Mouse (Mus musculus) midbrain, postnatal 0 days (tissue): ENCODE data around the gene St8sia1. TPM values are rescaled to one million over a fixed set of nuclear protein-coding genes. Genes with fewer than 3 reads are reported as not detected.

Source experiments
- ATAC-seq: fragments of 200-750 bp; cut with Nextera tagmentation; 2 replicates; pipeline ENCODE4 v1.8.0; 2017; ENCODE audit warnings: moderate number of reproducible peaks, mild to moderate bottlenecking, moderate TSS enrichment, moderate library complexity; ENCODE audit not compliant: low FRiP score
- DNase-seq: peaks from one replicate; pipeline ENCODE4 v3.0.0-alpha.2; 2015; ENCODE audit warnings: low spot score
- H3K27ac ChIP-seq: fragments of 300-500 bp; sonication (generic); 2 replicates; pipeline ENCODE4 v1.5.1; 2014; ENCODE audit warnings: low read depth, mild to moderate bottlenecking, low read length, mixed read lengths
- H3K27me3 ChIP-seq: fragments of 300-500 bp; sonication (generic); 2 replicates; pipeline ENCODE4 v1.6.1; 2014; ENCODE audit warnings: low read length, control low read depth, mixed read lengths; ENCODE audit not compliant: insufficient read depth
- H3K36me3 ChIP-seq: fragments of 300-500 bp; sonication (generic); 2 replicates; pipeline ENCODE4 v1.6.1; 2014; ENCODE audit warnings: low read length, control low read depth, mixed read lengths; ENCODE audit not compliant: insufficient read depth
- H3K4me1 ChIP-seq: fragments of 300-500 bp; sonication (generic); 2 replicates; pipeline ENCODE4 v1.6.1; 2014; ENCODE audit warnings: mild to moderate bottlenecking, control low read depth, antibody characterized with exemption, low read length, mixed read lengths; ENCODE audit not compliant: insufficient read depth
- H3K4me2 ChIP-seq: fragments of 300-500 bp; sonication (generic); 2 replicates; pipeline ENCODE4 v1.6.1; 2014; ENCODE audit warnings: low read depth, mild to moderate bottlenecking, low read length, mixed read lengths; ENCODE audit not compliant: poor library complexity, severe bottlenecking
- H3K4me3 ChIP-seq: fragments of 300-500 bp; sonication (generic); 2 replicates; pipeline ENCODE4 v1.5.1; 2014; ENCODE audit warnings: low read depth, mild to moderate bottlenecking, low read length, moderate library complexity
- H3K9ac ChIP-seq: fragments of 300-500 bp; sonication (generic); replicated peaks from 2 replicates; pipeline ENCODE4 v1.6.1; 2014; ENCODE audit warnings: mild to moderate bottlenecking, low read length, moderate library complexity, mixed read lengths; ENCODE audit not compliant: poor library complexity, severe bottlenecking
- H3K9me3 ChIP-seq: fragments of 300-500 bp; sonication (generic); 2 replicates; pipeline ENCODE4 v1.6.1; 2016; ENCODE audit warnings: low read length, control low read depth
- CTCF ChIP-seq: IDR thresholded peaks from 2 replicates; pipeline ENCODE4 v1.5.1; 2016; ENCODE audit warnings: antibody characterized with exemption, mild to moderate bottlenecking
- WGBS: fragments of 180-500 bp; shearing (Covaris S2); extraction: QIAGEN DNeasy Blood & Tissue Kit; methylation state at CpG from one replicate; pipeline ENCODE4 v1.1.7; 2014; 5-methylcytosine and 5-hydroxymethylcytosine counted together
- polyA plus RNA-seq: library from polyadenylated mRNA; unstranded; fragments of >200 nt; fragmentation: Nextera tagmentation; extraction: Ambion mirVana; gene quantifications from 2 replicates; pipeline ENCODE4 v1.2.1, GENCODE M21; 2015
- total RNA-seq: library from RNA; depleted of rRNA; stranded (reverse); fragments of >200 nt; gene quantifications from 2 replicates; pipeline ENCODE4 v1.2.3, GENCODE M21; 2014

The St8sia1 gene
- total and polyA plus RNA-seq, 2 experiments from 2014 or later: 4.5 to 17.7 TPM

GRCm38 (mm10) chr6:142948955-142949357 lies 15.3 kb downstream of the St8sia1 start:
- H3K4me2 ChIP-seq: no peak overlapping the region
- peaks cover 6% of the 10 kb centered on the region for H3K4me1 ChIP-seq
- H3K36me3 ChIP-seq: no peaks in the 10 kb centered on the region
- no peak for TF ChIP-seq CTCF
- no peaks in the 10 kb centered on the region for H3K27me3 ChIP-seq
- H3K27ac ChIP-seq: no peak overlapping the region
- WGBS: 41% methylated on average over 5 of the region's 5 CpGs
- DNase-seq: peak; percentile 50
- H3K4me3 ChIP-seq: no peak overlapping the region
- ATAC-seq: peak; percentile 70
- H3K9me3 ChIP-seq: no peaks in the 10 kb centered on the region
- H3K9ac ChIP-seq: no peak overlapping the region

DNA sequence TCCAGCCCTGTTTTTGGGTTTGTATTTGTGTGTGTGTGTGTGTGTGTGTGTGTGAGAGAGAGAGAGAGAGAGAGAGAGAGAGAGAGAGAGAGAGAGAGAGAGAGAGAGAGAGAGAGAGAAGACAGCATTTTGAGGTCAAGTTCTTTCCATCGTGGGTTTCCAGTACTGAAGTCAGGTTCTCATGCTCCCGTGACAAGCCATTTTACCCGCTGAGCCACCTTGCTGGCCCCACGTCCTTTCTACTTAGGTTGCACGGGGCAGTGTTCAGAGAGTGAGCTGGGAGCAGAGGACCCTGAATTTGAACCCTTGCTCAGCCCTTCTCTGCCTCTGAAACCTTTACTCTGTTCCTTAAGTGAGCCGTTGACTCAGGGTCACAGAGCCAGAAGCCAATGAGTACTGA lies 17.2 kb downstream of the St8sia1 start:
- Histone ChIP-seq H3K36me3 (no peaks in the 10 kb centered on the region), H3K27me3 (no peaks in the 10 kb centered on the region)
- WGBS: 80% methylated on average over 6 of the region's 6 CpGs

GRCm38 (mm10) chr6:142946069-142946871 lies 18.0 kb downstream of the St8sia1 start:
- Histone ChIP-seq H3K9me3 (no peaks in the 10 kb centered on the region), H3K27me3 (no peaks in the 10 kb centered on the region), H3K9ac (no peak overlapping the region), H3K4me3 (no peak overlapping the region), H3K4me2 (no peak overlapping the region), H3K36me3 (no peaks in the 10 kb centered on the region), H3K4me1 (peaks cover 6% of the 10 kb centered on the region), H3K27ac (no peak overlapping the region)
- ATAC-seq: no peak
- no peak for DNase-seq
- TF ChIP-seq CTCF: no peak
- 77% methylated on average over 7 of the region's 8 CpGs for WGBS

More for the DNA sequence above, 17.2 kb downstream of the St8sia1 start:
- no peak for TF ChIP-seq CTCF
- no peak for DNase-seq
- peaks cover 6% of the 10 kb centered on the region for H3K4me1 ChIP-seq
- H3K9me3 ChIP-seq: no peaks in the 10 kb centered on the region
- no peak overlapping the region for H3K4me2 ChIP-seq
- no peak overlapping the region for H3K9ac ChIP-seq
- H3K4me3 ChIP-seq: no peak overlapping the region
- ATAC-seq: no peak
- H3K27ac ChIP-seq: no peak overlapping the region

DNA sequence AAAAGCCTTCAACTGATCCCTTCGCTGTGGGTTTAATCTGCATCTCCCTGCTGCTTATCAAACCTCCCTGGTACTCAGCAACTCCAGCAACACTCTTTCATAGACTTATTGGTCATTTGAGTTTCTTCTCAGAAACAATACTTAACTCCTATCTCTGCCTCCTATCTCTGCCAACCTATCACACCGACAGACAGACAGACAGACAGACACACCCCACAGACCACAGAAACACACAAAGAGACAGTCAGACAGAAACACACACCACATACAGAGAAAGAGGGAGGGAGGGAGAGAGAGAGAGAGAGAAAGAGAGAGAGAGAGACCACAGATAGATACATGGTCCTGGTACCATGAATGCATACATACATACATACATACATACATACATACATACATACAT lies 18.8 kb downstream of the St8sia1 start:
- Histone ChIP-seq H3K4me3 (no peak overlapping the region), H3K9me3 (no peaks in the 10 kb centered on the region), H3K4me1 (peaks cover 8% of the 10 kb centered on the region), H3K27ac (no peak overlapping the region), H3K9ac (no peak overlapping the region), H3K36me3 (no peaks in the 10 kb centered on the region), H3K4me2 (no peak overlapping the region), H3K27me3 (no peaks in the 10 kb centered on the region)
- no peak for ATAC-seq
- DNase-seq: no peak
- no peak for TF ChIP-seq CTCF
- WGBS: 91% methylated on average over 2 of the region's 2 CpGs

DNA sequence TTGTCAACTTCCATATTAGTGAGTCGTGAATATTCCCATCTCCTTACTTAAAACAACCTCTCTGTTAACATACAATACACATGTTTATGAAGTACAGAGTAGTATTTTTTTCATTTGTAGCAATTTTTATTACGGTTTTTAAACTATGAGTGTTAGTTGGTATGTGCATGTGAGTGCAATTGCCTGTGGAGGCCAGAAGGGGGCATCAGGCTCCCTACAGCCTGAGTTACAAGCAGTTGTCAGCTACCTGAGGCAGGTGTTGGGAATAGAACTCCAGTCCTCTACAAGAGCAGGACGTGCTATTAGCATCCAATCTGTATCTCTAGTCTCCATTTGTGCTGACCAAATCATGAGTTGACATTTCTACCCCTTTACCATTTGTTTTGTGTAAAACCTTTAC lies 19.8 kb downstream of the St8sia1 start:
- 98% methylated on average over 3 of the region's 3 CpGs for WGBS
- H3K4me2 ChIP-seq: no peak overlapping the region

DNA sequence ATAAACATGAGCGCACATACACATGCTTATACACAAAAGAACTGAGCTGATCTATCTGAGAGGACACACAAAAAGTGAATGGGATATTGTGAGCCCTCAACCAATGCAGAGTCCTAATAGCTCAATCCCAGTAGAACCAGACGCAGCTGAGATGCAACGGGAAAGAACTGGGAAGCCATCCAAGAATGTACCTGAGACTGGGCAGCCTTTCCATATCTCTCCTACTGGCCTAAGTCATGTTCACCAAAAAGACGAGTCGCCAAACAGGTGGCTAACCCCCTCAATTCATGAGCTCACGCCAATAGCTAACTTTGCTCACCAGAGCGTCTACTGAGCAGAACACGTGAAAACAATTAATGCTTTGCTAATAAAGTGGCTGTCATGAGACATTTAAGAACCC lies 20.8 kb downstream of the St8sia1 start:
- 89% methylated on average over 8 of the region's 8 CpGs for WGBS
- no peaks in the 10 kb centered on the region for H3K36me3 ChIP-seq

More for the DNA sequence above, 19.8 kb downstream of the St8sia1 start:
- H3K9ac ChIP-seq: no peak overlapping the region
- no peak for ATAC-seq
- peaks cover 8% of the 10 kb centered on the region for H3K4me1 ChIP-seq
- H3K27ac ChIP-seq: no peak overlapping the region
- H3K27me3 ChIP-seq: no peaks in the 10 kb centered on the region
- TF ChIP-seq CTCF: peak; percentile 23; the same call in 1 of the 2 replicates
- no peaks in the 10 kb centered on the region for H3K9me3 ChIP-seq
- no peak overlapping the region for H3K4me3 ChIP-seq
- no peaks in the 10 kb centered on the region for H3K36me3 ChIP-seq
- DNase-seq: no peak

More for the DNA sequence above, 20.8 kb downstream of the St8sia1 start:
- Histone ChIP-seq H3K4me1 (0 out of 2 replicates have a peak, but pooled peaks cover 2% of the 10 kb centered on the region), H3K9ac (no peak overlapping the region), H3K4me2 (no peak overlapping the region), H3K27me3 (no peaks in the 10 kb centered on the region), H3K9me3 (no peaks in the 10 kb centered on the region), H3K4me3 (no peak overlapping the region), H3K27ac (no peak overlapping the region)
- no peak for ATAC-seq
- DNase-seq: no peak
- no peak for TF ChIP-seq CTCF
